In the genomic region with DNA sequence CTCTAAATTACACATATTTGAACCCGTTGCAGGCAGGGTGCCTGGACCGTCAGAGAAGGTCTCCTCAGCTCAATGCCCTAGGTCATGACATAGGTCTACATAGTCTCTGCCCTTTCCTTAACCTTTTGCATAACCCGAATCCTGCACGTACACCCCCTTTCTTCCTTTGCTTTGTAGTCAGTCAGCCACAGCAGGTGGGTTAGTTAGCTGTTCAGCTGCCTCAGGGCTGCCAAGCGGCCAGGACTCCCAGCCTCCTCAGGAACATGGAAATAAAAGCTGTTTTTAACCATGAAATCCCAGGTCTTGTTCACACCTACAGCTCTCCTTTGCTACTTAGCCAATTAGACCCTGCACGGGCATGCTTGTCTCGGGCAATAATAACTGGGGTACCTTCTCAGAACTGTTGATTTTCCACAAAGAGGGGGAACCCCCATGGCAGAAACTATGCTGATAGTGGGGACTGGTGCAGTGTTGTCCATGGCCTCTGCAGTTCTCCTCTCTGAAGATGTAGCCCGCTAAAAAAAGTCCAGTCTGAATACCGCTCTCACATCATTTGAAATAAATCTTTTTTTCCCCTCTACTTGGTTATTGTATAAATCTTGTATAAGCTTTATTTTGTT, we compare ENCODE assay signal across 27 mouse cellular contexts.
DNase-seq lines count a peak whose midpoint lies in the region; ATAC-seq and TF ChIP-seq lines count a peak whose summit lies in the region.
"Had no signal": no experiment of that assay in that cellular context is flagged by ENCODE, and none has a peak within 500 bp of the region (broad histone marks: within the 10 kb centered on the region; RNA-seq: fewer than 3 reads in every experiment).

No protein-coding gene starts in this region.

- H3K4me1 ChIP-seq in kidney, embryonic 15.5 days: peaks cover 26% of the 10 kb centered on the region
- H3K4me1 ChIP-seq in kidney, adult 2 months (ENCODE audit: control insufficient read depth, insufficient read depth, low read length): 0 out of 2 replicates have a peak, but pooled peaks cover 2% of the 10 kb centered on the region
- H3K4me1 ChIP-seq in thymus, adult 2 months (replicated peaks; ENCODE audit: control insufficient read depth, insufficient read depth, low read length): peaks cover 7% of the 10 kb centered on the region
- peaks cover 7% of the 10 kb centered on the region; the same call in 1 of the 2 replicates for H3K4me1 ChIP-seq in cerebellum, adult 2 months (ENCODE audit: control insufficient read depth, insufficient read depth, low read length)

- H3K4me3 ChIP-seq in kidney, embryonic 15.5 days (replicated peaks): no peak overlapping the region
- H3K4me3 ChIP-seq in kidney, adult 2 months (ENCODE audit: insufficient read depth, low read depth, low read length): no peak overlapping the region
- H3K4me3 ChIP-seq in thymus, adult 2 months (ENCODE audit: control insufficient read depth, insufficient read depth, low read length): no peak overlapping the region
- H3K4me3 ChIP-seq in cerebellum, adult 2 months (replicated peaks; ENCODE audit: insufficient read depth, low read depth, low read length): no peak overlapping the region
- H3K4me3 ChIP-seq: embryonic facial prominence, embryonic 12.5 days; heart, embryonic 13.5 days; limb, embryonic 12.5 days; liver, embryonic 13.5 days; neural tube, embryonic 15.5 days; stomach, embryonic 15.5 days had no signal

- H3K36me3 ChIP-seq in kidney, embryonic 15.5 days: no peaks in the 10 kb centered on the region
- H3K36me3 ChIP-seq in kidney, adult 2 months (ENCODE audit: control insufficient read depth, insufficient read depth, low read length): no peaks in the 10 kb centered on the region
- no peaks in the 10 kb centered on the region for H3K36me3 ChIP-seq in thymus, adult 2 months (ENCODE audit: control insufficient read depth, insufficient read depth, low read length)
- H3K36me3 ChIP-seq: embryonic facial prominence, embryonic 12.5 days; heart, embryonic 13.5 days; limb, embryonic 12.5 days; liver, embryonic 13.5 days; neural tube, embryonic 15.5 days; stomach, embryonic 15.5 days had no signal

- TF ChIP-seq CTCF in kidney, adult 2 months (conservative IDR thresholded peaks at IDR 0.05; ENCODE audit: insufficient read depth, insufficient read length, low read depth, low read length): no peak
- no peak for TF ChIP-seq CTCF in thymus, adult 2 months (IDR thresholded peaks at IDR 0.05; ENCODE audit: borderline replicate concordance, control insufficient read depth, extremely low read depth, insufficient read depth, low read length, poor library complexity)
- TF ChIP-seq CTCF in cerebellum, adult 2 months (IDR thresholded peaks at IDR 0.05; ENCODE audit: borderline replicate concordance, insufficient read depth, low read depth, low read length): no peak

- no peak overlapping the region for H3K4me2 ChIP-seq in kidney, embryonic 15.5 days
- H3K4me2 ChIP-seq: embryonic facial prominence, embryonic 12.5 days; heart, embryonic 13.5 days; limb, embryonic 12.5 days; liver, embryonic 13.5 days; lung, embryonic 14.5 days; neural tube, embryonic 15.5 days; stomach, embryonic 15.5 days had no signal

- 46% methylated on average over 9 of the region's 9 CpGs for WGBS in kidney, embryonic 15.5 days
- 61% methylated on average over 9 of the region's 9 CpGs for WGBS in kidney, adult 2 months
- 60% methylated on average over 9 of the region's 9 CpGs for WGBS in thymus, adult 2 months
- 28% methylated on average over 9 of the region's 9 CpGs for WGBS in cerebellum, adult 2 months

- H3K27ac ChIP-seq in kidney, embryonic 15.5 days: 0 out of 2 replicates have a peak overlapping the region, but pooled peaks have one; percentile 7
- no peak overlapping the region for H3K27ac ChIP-seq in kidney, adult 2 months (ENCODE audit: insufficient read depth, low read depth, low read length)
- H3K27ac ChIP-seq in thymus, adult 2 months (ENCODE audit: control insufficient read depth, insufficient read depth, low read length): no peak overlapping the region
- H3K27ac ChIP-seq in cerebellum, adult 2 months (ENCODE audit: insufficient read depth, low read length): no peak overlapping the region
- H3K27ac ChIP-seq: embryonic facial prominence, embryonic 12.5 days; heart, embryonic 13.5 days; limb, embryonic 12.5 days; liver, embryonic 13.5 days; macrophage; neural tube, embryonic 15.5 days; stomach, embryonic 15.5 days had no signal

- no peak for DNase-seq in kidney, adult 2 months
- DNase-seq in thymus, postnatal 14 days: peak; percentile 30
- no peak for DNase-seq in thymus, adult 2 months
- no peak for DNase-seq in cerebellum, adult 2 months
- DNase-seq in T-cell, adult 2 months (ENCODE audit: low spot score): no peak
- DNase-seq: adrenal gland, postnatal 36 days; B cell, adult 2 months; cerebellum, adult 11 months; cerebellum, postnatal 10 days; forebrain, postnatal 0 days; gastrocnemius, postnatal 14 days; heart, adult 18-20 months; heart, postnatal 14 days; kidney, adult 18-20 months; kidney, postnatal 10 days; liver, embryonic 13.5 days; right cerebral cortex, adult 18-20 months; right cerebral cortex, postnatal 4 days had no signal

- no peaks in the 10 kb centered on the region for H3K9me3 ChIP-seq in kidney, embryonic 15.5 days (replicated peaks)
- H3K9me3 ChIP-seq: limb, embryonic 12.5 days; neural tube, embryonic 15.5 days; stomach, embryonic 15.5 days had no signal

- TF ChIP-seq POLR2A in kidney, adult 2 months (IDR thresholded peaks at IDR 0.05; ENCODE audit: low read depth, low read length): no peak
- no peak for TF ChIP-seq POLR2A in thymus, adult 2 months (IDR thresholded peaks at IDR 0.05; ENCODE audit: control insufficient read depth, extremely low read depth, insufficient read depth, low read length, poor library complexity)
- no peak for TF ChIP-seq POLR2A in cerebellum, adult 2 months (IDR thresholded peaks at IDR 0.05; ENCODE audit: borderline replicate concordance, insufficient read depth, low read length)

- no peak overlapping the region for H3K9ac ChIP-seq in kidney, embryonic 15.5 days
- H3K9ac ChIP-seq: embryonic facial prominence, embryonic 12.5 days; forebrain, postnatal 0 days; heart, embryonic 13.5 days; limb, embryonic 12.5 days; liver, embryonic 13.5 days; lung, embryonic 14.5 days; neural tube, embryonic 15.5 days; stomach, embryonic 15.5 days had no signal

- ATAC-seq in kidney, embryonic 15.5 days (replicated peaks; ENCODE audit: low FRiP score): no peak
- ATAC-seq in activated CD4-positive, CD25-positive, alpha-beta regulatory T cell, adult 4 months: peak; percentile 43
- ATAC-seq: forebrain, postnatal 0 days had no signal

- no peaks in the 10 kb centered on the region for H3K27me3 ChIP-seq in kidney, embryonic 15.5 days
- H3K27me3 ChIP-seq in kidney, adult 2 months (replicated peaks; ENCODE audit: control insufficient read depth, insufficient read depth, low read length): no peaks in the 10 kb centered on the region
- no peaks in the 10 kb centered on the region for H3K27me3 ChIP-seq in thymus, adult 2 months (ENCODE audit: control insufficient read depth, insufficient read depth, low read length)
- no peaks in the 10 kb centered on the region; the same call in 1 of the 2 replicates for H3K27me3 ChIP-seq in cerebellum, adult 2 months (ENCODE audit: control insufficient read depth, insufficient read depth, low read length)
- H3K27me3 ChIP-seq: embryonic facial prominence, embryonic 12.5 days; heart, embryonic 13.5 days; limb, embryonic 12.5 days; liver, embryonic 13.5 days; neural tube, embryonic 15.5 days; stomach, embryonic 15.5 days had no signal
